Mouse (Mus musculus) stomach, embryonic 16.5 days (tissue): ENCODE results near the gene Cpd. TPM values are rescaled to one million over a fixed set of nuclear protein-coding genes. Genes with fewer than 3 reads are reported as not detected.

Experiments used
- ATAC-seq: fragments of 200-750 bp; cut with Nextera tagmentation; 2 replicates; pipeline ENCODE4 v1.8.0; 2017; ENCODE audit warnings: moderate number of reproducible peaks, moderate TSS enrichment; ENCODE audit not compliant: insufficient read depth, low FRiP score
- H3K27ac ChIP-seq: fragments of 300-500 bp; sonication (generic); 2 replicates; pipeline ENCODE4 v1.5.1; 2014; ENCODE audit warnings: low read length
- H3K27me3 ChIP-seq: fragments of 300-500 bp; sonication (generic); 2 replicates; pipeline ENCODE4 v1.6.1; 2014; ENCODE audit warnings: low read length, control low read depth, mixed read lengths; ENCODE audit not compliant: control insufficient read depth, insufficient read depth
- H3K36me3 ChIP-seq: fragments of 300-500 bp; sonication (generic); 2 replicates; pipeline ENCODE4 v1.6.1; 2014; ENCODE audit warnings: low read length; ENCODE audit not compliant: control insufficient read depth, insufficient read depth
- H3K4me1 ChIP-seq: fragments of 300-500 bp; sonication (generic); 2 replicates; pipeline ENCODE4 v1.6.1; 2014; ENCODE audit warnings: low read length, control low read depth, mixed read lengths; ENCODE audit not compliant: control insufficient read depth, insufficient read depth
- H3K4me2 ChIP-seq: fragments of 300-500 bp; sonication (generic); 2 replicates; pipeline ENCODE4 v1.6.1; 2014; ENCODE audit warnings: low read depth, low read length, mixed read lengths
- H3K4me3 ChIP-seq: fragments of 300-500 bp; sonication (generic); replicated peaks from 2 replicates; pipeline ENCODE4 v1.5.1; 2014; ENCODE audit warnings: mild to moderate bottlenecking, low read length
- H3K9ac ChIP-seq: fragments of 300-500 bp; sonication (generic); 2 replicates; pipeline ENCODE4 v1.6.1; 2014; ENCODE audit warnings: low read length
- H3K9me3 ChIP-seq: fragments of 300-500 bp; sonication (generic); replicated peaks from 2 replicates; pipeline ENCODE4 v1.6.1; 2016; ENCODE audit warnings: low read length, control low read depth; ENCODE audit not compliant: control insufficient read depth
- WGBS: fragments of 180-500 bp; shearing (Covaris S2); extraction: QIAGEN DNeasy Blood & Tissue Kit; methylation state at CpG from one replicate; pipeline ENCODE4 v1.1.7; 2014; 5-methylcytosine and 5-hydroxymethylcytosine counted together
- polyA plus RNA-seq: library from polyadenylated mRNA; unstranded; fragments of >200 nt; fragmentation: Nextera tagmentation; extraction: Ambion mirVana; gene quantifications from 2 replicates; pipeline ENCODE4 v1.2.1, GENCODE M21; 2015

Gene Cpd
- polyA plus RNA-seq, 1 experiment from 2014 or later, result 10.5 TPM

DNA sequence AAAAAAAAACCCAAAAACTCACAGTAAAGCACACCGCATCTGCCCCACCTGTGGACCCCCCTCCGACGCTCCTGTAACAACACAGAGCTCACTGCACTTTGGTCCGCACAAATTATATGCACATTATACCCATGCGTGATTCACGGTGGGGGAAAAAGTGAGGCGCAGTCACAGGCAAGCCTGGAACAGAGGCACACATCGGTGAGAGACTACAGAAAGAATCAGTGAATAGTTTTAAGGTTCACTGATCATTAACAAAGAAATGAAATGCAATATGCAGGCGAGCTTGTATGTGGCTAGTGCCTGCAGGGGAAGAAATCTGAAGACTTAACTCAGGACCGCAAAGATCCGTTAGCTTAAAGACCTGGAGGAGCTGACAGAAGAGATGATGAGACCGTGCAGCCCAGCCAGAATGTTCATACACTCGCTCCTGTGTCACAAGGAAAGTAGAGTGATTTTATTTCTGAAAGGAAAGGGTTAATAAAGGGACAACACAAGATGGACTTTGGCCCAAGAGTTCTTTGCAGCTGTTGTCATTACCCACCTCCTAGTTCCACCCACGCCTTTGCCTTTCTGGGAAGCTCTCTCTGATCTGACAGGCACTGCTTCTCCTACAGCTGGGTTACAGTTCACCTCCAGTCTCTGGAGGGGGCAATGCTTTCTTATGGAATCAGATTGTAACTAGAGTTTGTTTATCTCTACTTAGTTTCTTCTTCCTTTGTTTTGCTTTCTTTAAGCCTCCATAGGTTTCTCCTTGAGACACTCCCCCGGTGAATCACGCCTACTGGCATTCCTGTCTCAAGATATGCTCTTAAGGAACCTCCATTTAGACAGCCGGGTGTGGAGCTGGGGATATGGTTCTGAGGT is 7.9 kb upstream of the Cpd start:
- Histone ChIP-seq H3K4me3 (no peak overlapping the region), H3K36me3 (no peaks in the 10 kb centered on the region), H3K27ac (peak overlapping the region; percentile 53), H3K27me3 (no peaks in the 10 kb centered on the region), H3K4me1 (0 out of 2 replicates have a peak, but pooled peaks cover 8% of the 10 kb centered on the region), H3K4me2 (peak overlapping the region; percentile 19; the same call in 1 of the 2 replicates), H3K9ac (no peak overlapping the region), H3K9me3 (0 out of 2 replicates have a peak, but pooled peaks cover 3% of the 10 kb centered on the region)
- ATAC-seq, result peak; percentile 62; the same call in 1 of the 2 replicates
- 61% methylated on average over 17 of the region's 17 CpGs for WGBS

DNA sequence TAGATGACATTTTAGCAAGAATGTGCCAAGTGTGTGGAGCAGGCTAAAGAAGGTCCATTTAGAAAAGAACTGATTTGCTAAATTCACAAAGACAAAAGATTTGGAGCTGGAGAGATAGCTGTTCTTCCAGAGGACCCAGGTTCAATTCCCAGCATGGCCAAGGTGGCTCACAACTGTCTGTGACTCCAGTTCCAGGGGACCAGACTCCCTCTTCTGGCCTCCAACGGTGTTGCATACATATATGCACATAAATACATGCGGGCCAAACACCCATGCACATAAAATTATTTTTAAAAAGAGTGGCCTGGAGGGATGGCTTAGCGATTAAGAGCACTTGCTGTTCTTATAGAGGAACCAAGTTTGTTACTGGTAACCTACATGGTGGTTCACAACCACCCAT is 4.7 kb upstream of the Cpd start:
- Histone ChIP-seq H3K4me1 (0 out of 2 replicates have a peak, but pooled peaks cover 8% of the 10 kb centered on the region), H3K4me2 (no peak overlapping the region), H3K9ac (no peak overlapping the region), H3K27me3 (no peaks in the 10 kb centered on the region), H3K27ac (no peak overlapping the region), H3K36me3 (no peaks in the 10 kb centered on the region), H3K9me3 (0 out of 2 replicates have a peak, but pooled peaks cover 3% of the 10 kb centered on the region), H3K4me3 (no peak overlapping the region)
- ATAC-seq, result no peak
- WGBS, result 70% methylated on average over 3 of the region's 3 CpGs

DNA sequence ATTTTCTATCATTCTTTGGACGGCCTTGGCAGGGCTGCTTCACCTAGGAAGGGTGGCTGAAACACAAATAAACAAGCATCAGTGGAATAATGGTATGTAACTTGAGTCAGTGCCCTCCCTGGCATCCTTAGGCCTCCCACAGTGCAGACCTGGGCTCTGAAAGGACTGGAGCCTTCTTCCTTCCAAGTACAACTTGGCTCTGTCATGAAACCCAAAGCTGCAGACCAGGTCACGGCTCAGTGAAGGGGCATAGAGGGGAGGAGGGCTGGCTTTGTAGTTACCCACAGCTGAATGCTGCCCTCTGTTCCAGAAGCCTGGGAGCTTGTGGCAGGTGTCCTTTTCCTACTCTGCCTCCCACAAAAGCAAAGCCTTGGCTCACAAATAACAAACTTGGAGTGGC is 2.8 kb upstream of the Cpd start:
- Histone ChIP-seq H3K4me1 (peaks cover 16% of the 10 kb centered on the region), H3K27ac (no peak overlapping the region), H3K9ac (no peak overlapping the region), H3K4me3 (no peak overlapping the region), H3K9me3 (0 out of 2 replicates have a peak, but pooled peaks cover 3% of the 10 kb centered on the region), H3K36me3 (no peaks in the 10 kb centered on the region), H3K4me2 (no peak overlapping the region), H3K27me3 (no peaks in the 10 kb centered on the region)
- WGBS, result 40% methylated on average over 2 of the region's 2 CpGs
- no peak for ATAC-seq

GRCm38 (mm10) chr11:76848081-76848480 is 1.3 kb upstream of the Cpd start:
- no peak for ATAC-seq
- peaks cover 23% of the 10 kb centered on the region for H3K4me1 ChIP-seq
- no peak overlapping the region for H3K4me2 ChIP-seq
- 0 out of 2 replicates have a peak, but pooled peaks cover 3% of the 10 kb centered on the region for H3K9me3 ChIP-seq
- no peak overlapping the region for H3K27ac ChIP-seq
- no peaks in the 10 kb centered on the region for H3K36me3 ChIP-seq
- no peaks in the 10 kb centered on the region for H3K27me3 ChIP-seq
- H3K9ac ChIP-seq, result no peak overlapping the region
- 77% methylated on average over 5 of the region's 5 CpGs for WGBS
- H3K4me3 ChIP-seq, result no peak overlapping the region

- H3K9ac ChIP-seq, result peak overlapping the region; percentile 40; the same call in 1 of the 2 replicates
- no peaks in the 10 kb centered on the region for H3K27me3 ChIP-seq
- ATAC-seq, result no peak
- H3K36me3 ChIP-seq, result no peaks in the 10 kb centered on the region
- 0 out of 2 replicates have a peak, but pooled peaks cover 3% of the 10 kb centered on the region for H3K9me3 ChIP-seq
- H3K4me2 ChIP-seq, result peak overlapping the region; percentile 53
- H3K4me1 ChIP-seq, result peaks cover 26% of the 10 kb centered on the region
- H3K27ac ChIP-seq, result peak overlapping the region; percentile 30; the same call in 1 of the 2 replicates
- peak overlapping the region; percentile 83 for H3K4me3 ChIP-seq
- WGBS, result 23% methylated on average over 8 of the region's 8 CpGs
These were observed 536 bp upstream of the Cpd start for GRCm38 (mm10) chr11:76847354-76847753.

GRCm38 (mm10) chr11:76846011-76846877 is 574 bp downstream of the Cpd start:
- peak; percentile 67 for ATAC-seq
- Histone ChIP-seq H3K9ac (peak overlapping the region; percentile 91), H3K4me1 (peaks cover 31% of the 10 kb centered on the region), H3K4me2 (peak overlapping the region; percentile 97), H3K27ac (peak overlapping the region; percentile 85), H3K36me3 (no peaks in the 10 kb centered on the region), H3K9me3 (no peaks in the 10 kb centered on the region), H3K27me3 (no peaks in the 10 kb centered on the region), H3K4me3 (peak overlapping the region; percentile 83)
- under 1% methylated on average over 90 of the region's 90 CpGs for WGBS

DNA sequence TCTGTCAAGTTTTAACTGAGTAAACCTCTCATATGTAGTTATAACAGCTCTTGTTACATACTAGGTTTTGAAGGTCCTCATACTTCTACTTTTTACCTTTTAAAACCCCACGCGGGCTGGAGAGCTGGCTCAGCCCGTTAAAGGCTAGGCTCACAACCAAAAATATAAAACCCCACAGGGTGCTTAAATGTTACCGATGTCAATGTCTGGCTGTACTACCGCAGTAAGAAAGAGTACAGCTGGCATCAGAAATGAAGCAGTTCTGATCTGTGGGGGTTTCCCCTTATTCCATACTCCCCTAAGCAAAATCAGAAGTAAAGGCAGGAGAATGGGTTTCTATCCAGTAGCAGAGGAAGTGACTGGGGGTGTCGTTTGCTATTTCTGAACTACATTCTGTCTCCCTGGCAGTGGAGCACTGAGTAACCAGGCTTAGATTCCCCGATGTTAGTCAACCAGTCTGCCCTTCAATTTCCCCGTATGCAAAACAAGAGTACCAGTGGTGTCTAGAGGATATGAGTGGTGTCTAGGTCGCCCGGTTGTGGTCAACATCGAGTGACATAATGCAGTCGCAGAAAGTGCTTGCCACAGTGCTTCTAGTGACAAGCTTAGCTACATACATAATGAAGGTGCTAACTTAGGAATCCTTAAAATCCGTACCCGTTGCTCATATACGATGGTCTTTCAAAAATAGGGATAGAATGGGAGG is 1.4 kb downstream of the Cpd start:
- peak overlapping the region; percentile 83 for H3K4me3 ChIP-seq
- no peak overlapping the region for H3K27ac ChIP-seq
- ATAC-seq, result no peak
- WGBS, result 20% methylated on average over 15 of the region's 15 CpGs
- peak overlapping the region; percentile 97 for H3K4me2 ChIP-seq
- H3K36me3 ChIP-seq, result no peaks in the 10 kb centered on the region
- peak overlapping the region; percentile 91 for H3K9ac ChIP-seq
- no peaks in the 10 kb centered on the region for H3K27me3 ChIP-seq
- H3K4me1 ChIP-seq, result peaks cover 31% of the 10 kb centered on the region
- H3K9me3 ChIP-seq, result no peaks in the 10 kb centered on the region

GRCm38 (mm10) chr11:76838573-76838972 is 8.2 kb downstream of the Cpd start:
- H3K27me3 ChIP-seq, result no peaks in the 10 kb centered on the region
- no peak overlapping the region for H3K27ac ChIP-seq
- no peak for ATAC-seq
- 78% methylated on average over 4 of the region's 4 CpGs for WGBS
- no peak overlapping the region for H3K4me3 ChIP-seq
- no peaks in the 10 kb centered on the region for H3K9me3 ChIP-seq
- H3K4me2 ChIP-seq, result no peak overlapping the region
- no peaks in the 10 kb centered on the region for H3K36me3 ChIP-seq
- H3K4me1 ChIP-seq, result peaks cover 9% of the 10 kb centered on the region
- H3K9ac ChIP-seq, result no peak overlapping the region
